Mouse (Mus musculus) cerebellum, adult 11-12 months (tissue): ENCODE measurements around the gene Mipol1.

Experiments
- DNase-seq: peaks from one replicate; pipeline ENCODE4 v3.0.0; 2022

Mipol1 gene

DNA sequence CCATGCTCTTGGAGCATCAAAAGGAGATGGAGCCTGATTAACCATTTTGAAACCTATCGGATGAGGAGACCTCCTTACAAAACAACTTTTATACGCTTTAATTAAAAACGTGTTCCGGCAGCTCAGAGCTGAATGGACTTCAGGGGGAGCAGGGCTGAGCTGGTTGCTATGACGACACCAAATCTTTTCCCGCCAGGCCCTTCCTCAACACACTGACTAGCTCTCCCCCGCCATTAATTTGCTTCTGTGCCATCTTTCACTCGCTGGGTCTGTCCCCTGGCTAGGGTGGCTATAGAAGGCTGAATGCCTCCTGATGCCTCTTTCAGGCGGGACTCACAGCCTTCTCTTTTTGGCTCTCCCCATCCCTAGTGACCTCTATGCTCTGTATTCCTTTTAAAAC is 300.2 kb downstream of the Mipol1 start:
- DNase-seq, result no peak

DNA sequence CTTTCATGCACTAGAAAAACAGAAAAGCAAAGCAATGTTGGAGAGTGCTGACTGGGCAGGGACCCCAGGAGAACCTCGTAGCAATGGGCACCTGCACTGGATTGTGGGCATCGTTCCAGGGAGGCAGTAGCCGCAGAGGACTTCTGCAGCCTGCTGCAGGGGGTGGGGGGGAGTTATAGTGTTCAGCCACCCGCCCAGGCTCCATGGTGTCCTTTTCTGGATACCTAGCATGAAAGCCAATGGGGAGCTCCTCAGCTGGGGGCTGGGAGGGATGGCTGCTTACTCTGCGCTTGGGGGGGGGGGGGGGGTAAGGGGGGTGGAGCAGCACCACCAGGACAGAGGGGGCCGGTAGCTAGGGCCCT is 304.3 kb downstream of the Mipol1 start:
- DNase-seq, result no peak

DNA sequence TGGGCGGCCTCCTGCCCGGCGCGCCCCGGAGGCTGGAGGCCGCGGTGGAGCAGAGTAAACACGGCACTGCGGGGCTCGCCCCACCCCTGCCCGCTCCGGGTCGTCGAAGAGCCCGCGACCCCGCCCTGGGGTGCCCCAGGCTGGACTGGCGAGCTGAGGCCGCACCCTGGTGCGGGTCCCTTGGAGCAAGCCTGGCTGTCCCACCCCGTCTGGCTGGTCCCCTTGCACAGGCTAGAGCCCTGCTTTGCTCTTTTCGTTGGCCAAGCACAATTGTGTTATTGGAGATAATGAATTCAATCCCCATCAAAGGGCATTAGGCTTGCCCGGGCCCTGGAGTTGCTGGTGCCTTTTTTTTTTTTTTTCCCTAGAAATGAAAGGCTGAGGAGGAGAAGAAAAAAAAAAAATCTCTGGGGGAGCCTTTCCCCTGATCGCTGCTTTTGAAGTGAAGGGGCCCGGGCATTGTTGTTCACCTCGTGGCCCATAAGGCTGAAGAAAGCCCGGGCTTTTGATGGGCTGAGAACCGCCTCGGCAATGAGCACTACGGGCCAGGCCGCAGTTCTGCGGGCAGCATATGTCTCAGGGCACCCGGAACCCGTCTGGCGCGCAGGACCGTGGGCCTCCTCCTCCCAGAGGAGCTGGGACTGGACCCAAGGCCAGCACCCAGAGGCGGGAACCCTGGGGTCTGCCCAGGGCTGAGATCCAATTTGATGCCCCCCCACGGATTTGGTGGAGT is 304.8 kb downstream of the Mipol1 start:
- no peak for DNase-seq

GRCm38 (mm10) chr12:57536056-57536908 is 306.1 kb downstream of the Mipol1 start:
- no peak for DNase-seq

DNA sequence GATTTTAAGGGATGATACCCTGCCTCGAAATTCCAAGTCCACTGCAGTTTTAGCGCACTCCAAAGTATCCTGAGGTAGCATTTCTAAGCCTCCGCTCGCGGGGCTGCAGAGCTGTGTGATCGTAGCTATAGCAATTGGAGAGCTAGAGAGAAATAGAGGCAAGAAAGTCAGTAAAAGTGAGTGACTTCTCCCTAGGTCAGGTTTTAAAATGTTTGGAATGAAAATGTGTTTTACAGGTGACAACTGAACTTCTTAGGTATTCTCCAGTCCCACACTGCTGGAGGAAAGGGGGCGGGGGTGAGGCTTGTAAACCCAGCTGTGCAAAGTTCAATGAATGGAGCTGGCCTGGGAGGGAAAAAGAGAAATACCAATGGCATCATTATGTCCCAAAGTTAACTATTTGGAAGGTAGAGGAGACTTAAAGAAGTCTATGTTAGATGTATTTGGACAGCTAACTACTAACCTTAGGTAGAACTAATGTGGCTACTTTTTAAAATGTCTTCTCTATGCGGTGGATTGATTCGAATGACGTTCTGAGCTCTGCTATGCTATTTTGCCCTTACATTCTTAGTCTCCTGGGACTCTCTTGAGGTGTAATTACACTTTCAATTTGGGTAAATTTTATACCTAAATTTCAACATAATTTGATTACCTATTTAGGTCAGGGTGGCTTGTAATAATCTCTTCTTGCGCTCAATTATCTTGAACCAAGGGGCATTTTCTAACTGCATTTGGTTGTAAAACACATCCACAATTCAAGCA is 306.9 kb downstream of the Mipol1 start:
- DNase-seq, result no peak

DNA sequence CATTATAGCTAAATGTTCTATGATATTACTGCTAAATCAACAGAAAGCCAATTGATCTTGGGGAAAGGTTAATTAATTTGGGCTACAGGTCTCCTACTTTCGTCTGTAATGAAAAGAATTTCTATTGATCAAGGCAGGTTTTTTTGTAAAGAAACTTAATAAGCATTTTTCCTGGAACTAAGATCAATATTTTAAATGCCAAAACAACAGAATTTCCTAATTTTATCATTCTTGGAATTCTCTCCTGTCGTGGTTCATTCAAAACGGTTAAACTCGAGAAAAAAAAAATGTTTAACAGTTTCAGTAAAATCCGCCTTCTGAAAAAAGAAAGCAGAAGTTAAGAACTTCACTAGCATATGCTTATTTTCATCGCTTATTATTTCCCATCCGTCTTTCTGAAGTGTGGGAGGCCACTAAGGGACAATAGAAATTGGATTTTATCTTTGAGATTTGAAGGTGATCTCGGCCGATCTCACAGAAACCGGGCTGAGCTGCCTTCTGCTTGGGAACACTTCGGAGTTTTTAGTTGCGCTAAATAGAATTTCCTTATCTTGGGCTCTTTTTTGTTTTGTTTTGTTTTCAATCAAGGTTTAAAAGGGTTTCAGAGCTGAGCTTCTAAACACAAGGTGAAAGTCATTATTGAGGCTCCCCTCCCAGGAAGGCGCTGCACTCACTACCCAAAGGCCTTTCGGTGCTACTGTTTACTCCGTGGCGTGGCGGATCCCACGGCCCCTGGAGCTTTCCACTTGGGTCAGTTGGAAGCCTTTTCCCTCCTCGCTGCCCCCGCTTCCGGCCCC is 307.8 kb downstream of the Mipol1 start:
- no peak for DNase-seq

DNA sequence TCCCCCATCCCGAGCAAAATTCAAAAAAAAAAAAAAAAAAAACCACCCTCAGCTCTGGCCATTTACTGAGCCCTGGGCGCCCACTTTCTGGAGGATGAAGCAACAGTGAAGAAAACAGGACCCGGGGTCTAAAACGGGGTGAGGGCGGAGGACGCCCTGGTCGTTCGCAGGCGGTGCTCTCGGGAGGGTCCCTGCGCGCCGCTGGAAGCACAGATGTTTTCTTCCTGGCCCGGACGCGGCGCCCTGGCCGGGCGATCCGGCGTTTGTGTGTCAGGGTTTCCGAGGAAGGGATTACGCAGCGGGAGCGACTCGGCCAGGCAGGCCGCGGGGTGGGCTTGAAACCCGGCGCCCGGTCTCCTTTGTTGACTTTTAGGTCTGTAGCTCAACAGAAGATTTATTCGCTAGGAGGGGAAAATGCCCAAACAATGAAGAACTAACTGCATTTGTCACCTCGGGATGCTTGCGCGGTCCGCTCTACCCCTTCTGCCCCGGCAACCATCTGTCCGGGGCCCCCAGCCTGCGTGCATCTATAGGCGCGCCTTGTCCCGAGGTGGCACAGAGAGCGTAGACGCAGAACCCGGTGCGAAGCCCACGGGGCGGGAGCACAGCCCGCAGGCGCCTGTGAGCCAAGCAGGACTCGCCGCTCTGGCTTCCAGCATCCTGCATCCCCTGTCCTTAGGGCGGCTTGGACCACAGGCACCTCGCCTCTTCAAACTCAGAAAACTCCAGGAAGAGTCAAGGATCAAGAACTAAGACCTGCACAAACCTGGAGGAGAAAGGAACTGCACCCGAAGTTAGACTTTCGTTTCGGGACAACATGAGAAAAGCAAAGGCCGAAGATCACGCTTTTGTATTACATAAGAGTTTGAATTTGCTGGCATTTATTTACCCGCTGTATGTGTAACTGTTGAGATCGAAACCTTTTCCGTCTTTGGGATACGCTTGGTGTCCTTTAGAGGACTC is 308.6 kb downstream of the Mipol1 start:
- DNase-seq, result no peak

- DNase-seq, result no peak
Observed at GRCm38 (mm10) chr12:57539551-57539985, 309.3 kb downstream of the Mipol1 start.

- no peak for DNase-seq
Observed at GRCm38 (mm10) chr12:57541118-57541517, 310.9 kb downstream of the Mipol1 start.

- no peak for DNase-seq
Observed at GRCm38 (mm10) chr12:57541931-57542745, 311.9 kb downstream of the Mipol1 start.

DNA sequence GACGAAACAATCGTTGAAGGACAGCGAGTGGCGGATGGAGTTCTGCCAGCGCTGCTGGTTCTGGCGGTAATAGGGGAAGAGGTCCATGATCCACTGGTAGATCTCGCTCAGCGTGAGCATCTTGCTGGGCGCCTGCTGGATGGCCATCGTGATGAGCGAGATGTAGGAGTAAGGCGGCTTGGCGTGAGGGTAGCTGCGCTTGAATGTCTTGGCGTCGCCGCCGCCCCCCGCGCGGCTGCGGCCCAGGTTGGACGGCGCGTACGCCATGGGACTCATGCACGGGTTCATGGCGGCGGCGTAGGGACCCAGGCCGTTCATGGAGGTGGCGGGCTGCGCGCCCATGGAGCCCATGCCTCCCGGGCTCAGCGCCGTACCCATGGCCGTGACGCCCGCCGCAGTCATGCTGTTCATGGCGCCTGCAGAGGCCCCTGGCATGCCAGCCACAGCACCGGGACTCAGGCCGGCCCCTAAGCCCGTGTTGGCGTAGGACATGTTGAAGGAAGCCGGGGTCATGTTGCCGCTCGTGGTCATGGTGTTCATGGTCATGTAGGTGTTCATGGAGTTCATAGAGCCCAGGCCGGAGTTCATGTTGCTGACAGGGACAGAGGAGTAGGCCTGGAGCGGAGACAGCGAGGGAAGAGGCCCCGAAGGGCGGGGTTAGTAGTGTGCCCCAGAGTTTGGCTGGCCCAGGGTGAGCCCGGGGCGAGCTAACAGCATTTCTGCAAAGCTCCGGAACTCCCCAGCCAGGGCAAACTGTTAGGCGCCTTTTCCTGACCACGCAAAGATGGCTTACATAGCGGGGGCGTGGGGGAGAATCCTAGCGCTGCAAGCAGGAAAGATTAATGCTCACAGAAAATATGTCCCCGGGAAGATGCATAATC is 312.8 kb downstream of the Mipol1 start:
- no peak for DNase-seq

GRCm38 (mm10) chr12:57543627-57543991 is 313.4 kb downstream of the Mipol1 start:
- DNase-seq, result no peak

- DNase-seq, result no peak
Observed at GRCm38 (mm10) chr12:57544641-57545370, 314.6 kb downstream of the Mipol1 start.

- no peak for DNase-seq
Observed at GRCm38 (mm10) chr12:57545371-57546241, 315.4 kb downstream of the Mipol1 start.
